Mouse (Mus musculus) heart, adult 2 months (tissue): ENCODE measurements around the gene Pigb.

Source experiments
- CTCF ChIP-seq: fragments of 200-600 bp; IDR thresholded peaks from 2 replicates; pipeline ENCODE4 v1.8.1; 2022; ENCODE audit warnings: antibody characterized with exemption, mild to moderate bottlenecking, moderate library complexity
- EP300 ChIP-seq: fragments of 200-500 bp; IDR thresholded peaks from 2 replicates; pipeline ENCODE4 v1.6.1; 2011; ENCODE audit warnings: low read depth, low read length, control low read depth; ENCODE audit not compliant: insufficient read depth
- POLR2A ChIP-seq: fragments of 200-500 bp; IDR thresholded peaks from 2 replicates; pipeline ENCODE4 v1.6.1; 2011; ENCODE audit warnings: mild to moderate bottlenecking, low read depth, low read length, control low read depth; ENCODE audit not compliant: insufficient read depth

GRCm38 (mm10) chr9:72972435-72972834 is 67.7 kb downstream of the Pigb start:
- TF ChIP-seq CTCF, result no peak
- no peak for TF ChIP-seq EP300
- no peak for TF ChIP-seq POLR2A
